Mouse (Mus musculus) liver, embryonic 12.5 days (tissue): Measurements from ENCODE around the gene Olfr1093. TPM values are rescaled to one million over a fixed set of nuclear protein-coding genes. Genes with fewer than 3 reads are reported as not detected.

Experiments used
- ATAC-seq: fragments of 200-750 bp; cut with Nextera tagmentation; 2 replicates; pipeline ENCODE4 v1.8.0; 2017; ENCODE audit warnings: moderate number of reproducible peaks, mild to moderate bottlenecking, moderate library complexity
- H3K27ac ChIP-seq: fragments of 300-500 bp; sonication (generic); 2 replicates; pipeline ENCODE4 v1.5.1; 2016; ENCODE audit warnings: mild to moderate bottlenecking
- H3K27me3 ChIP-seq: fragments of 300-500 bp; sonication (generic); replicated peaks from 2 replicates; pipeline ENCODE4 v1.6.1; 2016; ENCODE audit warnings: mild to moderate bottlenecking, moderate library complexity
- H3K36me3 ChIP-seq: fragments of 300-500 bp; sonication (generic); 2 replicates; pipeline ENCODE4 v1.6.1; 2016; ENCODE audit warnings: mild to moderate bottlenecking, moderate library complexity
- H3K4me1 ChIP-seq: fragments of 300-500 bp; sonication (generic); 2 replicates; pipeline ENCODE4 v1.6.1; 2016
- H3K4me2 ChIP-seq: fragments of 300-500 bp; sonication (generic); 2 replicates; pipeline ENCODE4 v1.6.1; 2016; ENCODE audit warnings: mild to moderate bottlenecking, moderate library complexity
- H3K4me3 ChIP-seq: fragments of 300-500 bp; sonication (generic); 2 replicates; pipeline ENCODE4 v1.5.1; 2016; ENCODE audit warnings: mild to moderate bottlenecking, moderate library complexity
- H3K9ac ChIP-seq: fragments of 300-500 bp; sonication (generic); 2 replicates; pipeline ENCODE4 v1.6.1; 2016; ENCODE audit warnings: mild to moderate bottlenecking, moderate library complexity
- H3K9me3 ChIP-seq: fragments of 300-500 bp; sonication (generic); replicated peaks from 2 replicates; pipeline ENCODE4 v1.6.1; 2016; ENCODE audit warnings: mild to moderate bottlenecking, moderate library complexity
- WGBS: fragments of 180-500 bp; shearing (Covaris S2); methylation state at CpG from one replicate; pipeline ENCODE4 v1.1.7; 2016; ENCODE audit not compliant: insufficient replicate concordance; 5-methylcytosine and 5-hydroxymethylcytosine counted together
- polyA plus RNA-seq: library from polyadenylated mRNA; unstranded; fragments of >200 nt; fragmentation: Nextera tagmentation; extraction: Ambion mirVana; gene quantifications from 2 replicates; pipeline ENCODE4 v1.2.1, GENCODE M21; 2016

Olfr1093 gene
- not detected in 2 replicates for polyA plus RNA-seq

DNA sequence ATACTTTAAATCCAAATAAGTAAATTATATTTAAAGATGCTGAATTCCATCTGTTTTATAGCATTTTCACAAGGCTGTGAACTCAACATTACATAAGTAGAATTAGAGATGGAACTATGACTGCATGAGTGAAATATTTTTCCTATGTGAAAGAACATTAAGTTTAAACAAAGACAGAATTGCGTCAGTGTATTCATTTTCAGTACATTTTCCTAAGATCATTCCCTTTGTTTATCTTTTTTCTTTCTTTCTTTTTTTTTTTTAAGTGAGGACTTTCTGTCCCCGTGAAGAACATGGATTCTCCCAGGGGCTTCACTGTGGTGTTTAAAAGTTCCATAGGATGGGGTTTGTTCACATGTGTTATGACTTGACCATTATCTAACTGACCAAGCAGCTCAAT lies at the start of gene Olfr1093:
Olfr1093 (plus strand) TSS at position 301 of the 400 bp plus-strand sequence.
- no peaks in the 10 kb centered on the region for H3K27me3 ChIP-seq
- H3K4me2 ChIP-seq, result no peak within 1 kb of the TSS
- no peak within 1 kb of the TSS for H3K9ac ChIP-seq
- H3K36me3 ChIP-seq, result no peaks in the 10 kb centered on the region
- H3K27ac ChIP-seq, result no peak within 1 kb of the TSS
- WGBS, result 61% methylated on average over 2 of the region's 2 CpGs
- ATAC-seq, result no peak
- H3K9me3 ChIP-seq, result no peaks in the 10 kb centered on the region
- no peak within 1 kb of the TSS for H3K4me3 ChIP-seq
- H3K4me1 ChIP-seq, result no peaks in the 10 kb centered on the region

DNA sequence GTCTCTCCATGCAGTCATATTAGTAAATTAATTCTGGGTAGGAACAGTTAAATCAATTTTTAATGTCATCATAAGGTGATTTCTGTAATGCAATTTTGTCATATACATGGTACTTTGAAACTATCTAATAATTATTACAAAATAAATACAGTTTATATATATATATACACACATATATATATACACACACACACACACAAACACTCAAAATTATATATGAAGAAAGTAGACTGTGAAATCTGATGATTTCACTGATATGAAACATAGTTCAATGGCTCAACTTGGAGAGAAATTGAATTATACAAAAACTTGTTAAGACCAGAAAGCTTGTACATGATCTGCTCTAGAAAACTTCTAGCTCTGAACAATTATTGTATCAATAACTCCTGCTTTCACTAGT lies 48.7 kb upstream of the Olfr1093 start, which contains the start of gene Olfr1089:
Olfr1089 (minus strand) TSS at position 101 of the 400 bp plus-strand sequence.
- H3K4me1 ChIP-seq, result no peaks in the 10 kb centered on the region
- no peak within 1 kb of the TSS for H3K9ac ChIP-seq
- no peaks in the 10 kb centered on the region for H3K27me3 ChIP-seq
- no peak within 1 kb of the TSS for H3K4me2 ChIP-seq
- H3K9me3 ChIP-seq, result no peaks in the 10 kb centered on the region
- no peak for ATAC-seq
- no peaks in the 10 kb centered on the region for H3K36me3 ChIP-seq
- no peak within 1 kb of the TSS for H3K27ac ChIP-seq
- H3K4me3 ChIP-seq, result no peak within 1 kb of the TSS

DNA sequence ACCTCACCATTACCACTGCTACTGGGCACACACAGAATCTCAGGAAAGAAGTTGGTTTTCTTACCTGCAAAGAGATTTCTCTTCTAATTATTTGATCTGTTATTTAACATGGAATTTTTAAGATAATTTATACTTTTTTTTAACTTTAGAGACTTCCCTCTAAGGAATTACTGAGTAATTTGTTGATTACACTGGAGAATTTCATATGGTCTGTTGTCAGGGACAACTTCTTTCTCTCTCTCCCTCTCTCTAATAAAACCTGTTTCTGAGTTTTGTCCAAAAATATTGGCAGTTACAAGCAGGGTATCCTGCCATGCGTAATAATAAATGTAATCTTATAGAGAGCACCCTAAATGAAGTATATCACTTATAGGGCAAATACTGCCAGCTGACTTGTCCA lies 23.4 kb upstream of the Olfr1093 start, which contains the start of gene Olfr1090:
Olfr1090 (minus strand) TSS at position 101 of the 400 bp plus-strand sequence.
- no peak within 1 kb of the TSS for H3K27ac ChIP-seq
- H3K4me3 ChIP-seq, result no peak within 1 kb of the TSS
- H3K9me3 ChIP-seq, result no peaks in the 10 kb centered on the region
- no peaks in the 10 kb centered on the region for H3K27me3 ChIP-seq
- ATAC-seq, result no peak
- 66% methylated on average over 1 of the region's 1 CpGs for WGBS
- no peaks in the 10 kb centered on the region for H3K4me1 ChIP-seq
- no peak within 1 kb of the TSS for H3K4me2 ChIP-seq
- no peak within 1 kb of the TSS for H3K9ac ChIP-seq
- no peaks in the 10 kb centered on the region for H3K36me3 ChIP-seq

DNA sequence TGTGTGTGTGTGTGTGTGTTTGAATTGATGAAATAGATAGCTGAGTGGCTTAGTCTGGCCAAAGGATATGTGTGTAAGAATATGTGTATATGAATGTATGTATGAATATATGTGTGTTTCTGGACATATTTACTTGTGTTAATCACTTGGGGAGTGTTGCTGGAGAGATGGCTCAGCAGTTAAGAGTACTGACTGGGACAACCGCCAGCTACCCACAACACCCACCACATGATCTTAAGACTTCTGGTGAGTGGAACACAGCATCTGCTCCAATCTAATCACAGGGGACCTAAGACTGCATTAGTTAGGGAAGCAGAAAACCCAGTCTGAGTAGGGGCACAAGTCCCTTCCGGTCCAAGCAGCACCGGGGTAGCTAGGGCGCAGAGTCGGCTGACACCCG lies 21.2 kb upstream of the Olfr1093 start:
- Histone ChIP-seq H3K4me1 (no peaks in the 10 kb centered on the region), H3K27me3 (no peaks in the 10 kb centered on the region), H3K9ac (no peak overlapping the region), H3K9me3 (no peaks in the 10 kb centered on the region), H3K4me2 (no peak overlapping the region), H3K27ac (no peak overlapping the region), H3K36me3 (no peaks in the 10 kb centered on the region), H3K4me3 (no peak overlapping the region)
- 87% methylated on average over 6 of the region's 6 CpGs for WGBS
- no peak for ATAC-seq

DNA sequence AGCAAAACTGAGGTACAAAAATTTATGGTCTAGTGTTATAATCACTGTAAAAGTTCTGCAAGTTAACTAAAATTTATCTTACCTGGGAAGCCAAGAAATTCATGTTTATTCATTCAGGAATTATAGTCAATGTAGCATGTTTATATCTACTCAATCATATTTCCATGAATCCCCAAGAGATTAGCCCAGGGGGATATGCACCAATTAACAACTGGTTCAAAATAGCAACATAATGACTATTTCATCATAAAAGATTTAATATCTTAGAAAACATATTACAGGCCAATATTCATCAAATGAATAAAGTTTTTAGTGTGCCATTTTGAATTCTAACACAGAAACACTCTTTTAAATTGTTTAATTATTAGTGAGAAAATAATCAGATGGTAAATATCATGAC lies 27.6 kb downstream of the Olfr1093 start, which contains the start of gene Olfr141:
Olfr141 (minus strand) TSS at position 101 of the 400 bp plus-strand sequence.
- no peak within 1 kb of the TSS for H3K4me2 ChIP-seq
- no peak within 1 kb of the TSS for H3K27ac ChIP-seq
- no peak for ATAC-seq
- no peak within 1 kb of the TSS for H3K9ac ChIP-seq
- no peaks in the 10 kb centered on the region for H3K4me1 ChIP-seq
- no peaks in the 10 kb centered on the region for H3K36me3 ChIP-seq
- no peaks in the 10 kb centered on the region for H3K9me3 ChIP-seq
- no peaks in the 10 kb centered on the region for H3K27me3 ChIP-seq
- H3K4me3 ChIP-seq, result no peak within 1 kb of the TSS

DNA sequence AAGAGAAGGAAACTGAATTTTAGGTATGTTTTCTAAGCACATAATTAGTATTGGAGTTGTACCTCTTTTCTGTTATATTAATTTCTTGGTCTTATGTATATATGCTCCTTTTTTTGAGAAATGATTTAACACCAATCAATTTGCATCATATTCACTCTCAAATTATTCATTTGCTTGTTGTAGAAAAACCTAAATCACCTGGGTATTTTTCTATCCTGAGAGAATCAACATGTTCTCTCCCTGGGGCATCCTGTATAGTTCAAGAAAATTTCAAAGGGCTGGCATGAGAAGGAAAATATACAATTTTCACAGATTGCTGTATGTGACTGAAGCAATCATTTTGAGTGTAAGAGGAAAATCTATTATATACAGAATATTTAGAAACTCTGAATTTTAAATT lies 42.1 kb downstream of the Olfr1093 start, which contains the start of gene Olfr1094:
Olfr1094 (plus strand) TSS at position 301 of the 400 bp plus-strand sequence.
- Histone ChIP-seq H3K27me3 (no peaks in the 10 kb centered on the region), H3K27ac (no peak within 1 kb of the TSS), H3K9me3 (no peaks in the 10 kb centered on the region), H3K9ac (no peak within 1 kb of the TSS), H3K4me3 (no peak within 1 kb of the TSS), H3K4me1 (no peaks in the 10 kb centered on the region), H3K4me2 (no peak within 1 kb of the TSS), H3K36me3 (no peaks in the 10 kb centered on the region)
- no peak for ATAC-seq

Other genes starting within 250 kb of the Olfr1093 start
- not detected in 2 replicates for gene Olfr1079, start 240.0 kb upstream of the Olfr1093 start, polyA plus RNA-seq
- not detected in 2 replicates for gene Olfr1080, start 224.2 kb upstream of the Olfr1093 start, polyA plus RNA-seq
- gene Olfr1082, start 183.5 kb upstream of the Olfr1093 start, polyA plus RNA-seq, result not detected in 2 replicates
- not detected in 2 replicates for gene Olfr1084, start 142.8 kb upstream of the Olfr1093 start, polyA plus RNA-seq
- not detected in 2 replicates for gene Olfr1085, start 120.5 kb upstream of the Olfr1093 start, polyA plus RNA-seq
- gene Olfr1086, start 102.4 kb upstream of the Olfr1093 start, polyA plus RNA-seq, result not detected in 2 replicates
- gene Olfr1087, start 84.1 kb upstream of the Olfr1093 start, polyA plus RNA-seq, result not detected in 2 replicates
- not detected in 2 replicates for gene Olfr1089, start 48.8 kb upstream of the Olfr1093 start, polyA plus RNA-seq
- gene Olfr1090, start 23.5 kb upstream of the Olfr1093 start, polyA plus RNA-seq, result not detected in 2 replicates
- not detected in 2 replicates for gene Olfr141, start 27.5 kb downstream of the Olfr1093 start, polyA plus RNA-seq
- not detected in 2 replicates for gene Olfr1094, start 42.2 kb downstream of the Olfr1093 start, polyA plus RNA-seq
- gene Olfr1095, start 69.2 kb downstream of the Olfr1093 start, polyA plus RNA-seq, result not detected in 2 replicates
- not detected in 2 replicates for gene Gm13723, start 92.3 kb downstream of the Olfr1093 start, polyA plus RNA-seq
- gene Olfr1097, start 109.7 kb downstream of the Olfr1093 start, polyA plus RNA-seq, result not detected in 2 replicates
- not detected in 2 replicates for gene Olfr1098, start 142.1 kb downstream of the Olfr1093 start, polyA plus RNA-seq
- gene Olfr1099, start 178.2 kb downstream of the Olfr1093 start, polyA plus RNA-seq, result not detected in 2 replicates
- not detected in 2 replicates for gene Olfr1100, start 197.5 kb downstream of the Olfr1093 start, polyA plus RNA-seq
- gene Olfr1101, start 208.7 kb downstream of the Olfr1093 start, polyA plus RNA-seq, result not detected in 2 replicates
- not detected in 2 replicates for gene Olfr1102, start 215.9 kb downstream of the Olfr1093 start, polyA plus RNA-seq
- gene Olfr1104, start 244.6 kb downstream of the Olfr1093 start, polyA plus RNA-seq, result not detected in 2 replicates